Mouse (Mus musculus) granulocyte monocyte progenitor cell, adult 5-6 weeks (primary cell): Measurements from ENCODE around the gene Fanci. TPM values are rescaled to one million over a fixed set of nuclear protein-coding genes. Genes with fewer than 3 reads are reported as not detected.
A peak's percentile ranks its signal among the peaks of the same experiment; 100 is the strongest.

ENCODE experiments used
- ATAC-seq: replicated peaks from 2 replicates; pipeline ENCODE4 v1.8.0; 2016; ENCODE audit warnings: mild to moderate bottlenecking, moderate TSS enrichment, inconsistent platforms; ENCODE audit not compliant: poor library complexity, severe bottlenecking
- total RNA-seq, 2 experiments: library from RNA; stranded (forward) in 1 of 2; stranded (reverse) in 1 of 2; fragments of 200-712, 200-1000 nt in 1 of 2; fragments of >200 nt in 1 of 2; fragmentation: Nextera tagmentation in 1 of 2; gene quantifications; 2 replicates each; pipeline ENCODE4 v1.2.3; 2014 to 2017

Gene Fanci
- total RNA-seq, 2 experiments from 2014 or later, result 22.8 to 29.7 TPM

- ATAC-seq, result no peak
Observed at GRCm38 (mm10) chr7:79497701-79498115, 106.0 kb downstream of the Fanci start.

GRCm38 (mm10) chr7:79498356-79498755 is 106.6 kb downstream of the Fanci start:
- no peak for ATAC-seq

- ATAC-seq, result peak; percentile 31
Observed at GRCm38 (mm10) chr7:79498965-79499595, 107.4 kb downstream of the Fanci start.

Other genes with a start within 250 kb of the Fanci start
- 10.8 and 19.2 TPM in 2 replicates for gene Mfge8, start 242.9 kb upstream of the Fanci start, total RNA-seq (2014; fragmentation: Nextera tagmentation)
- 10.5 and 12.3 TPM in 2 replicates for gene Mfge8, start 242.9 kb upstream of the Fanci start, total RNA-seq (2017)
- gene Abhd2, start 118.7 kb upstream of the Fanci start, total RNA-seq (2014; fragmentation: Nextera tagmentation), result 55.3 and 56.0 TPM in 2 replicates
- gene Abhd2, start 118.7 kb upstream of the Fanci start, total RNA-seq (2017), result 33.3 and 33.4 TPM in 2 replicates
- not detected in 2 replicates for gene Rlbp1, start 4.9 kb upstream of the Fanci start, total RNA-seq (2014; fragmentation: Nextera tagmentation)
- gene Rlbp1, start 4.9 kb upstream of the Fanci start, total RNA-seq (2017), result not detected in 2 replicates
- 27.1 and 34.9 TPM in 2 replicates for gene Polg, start 74.4 kb downstream of the Fanci start, total RNA-seq (2014; fragmentation: Nextera tagmentation)
- 40.5 and 61.0 TPM in 2 replicates for gene Polg, start 74.4 kb downstream of the Fanci start, total RNA-seq (2017)
- 1.2 TPM in 1 of 2 replicates, not detected in the other for gene Rhcg, start 225.7 kb downstream of the Fanci start, total RNA-seq (2014; fragmentation: Nextera tagmentation)
- gene Rhcg, start 225.7 kb downstream of the Fanci start, total RNA-seq (2017), result 0.13 and 0.21 TPM in 2 replicates